Comparison of ENCODE assay signal across 9 mouse cellular contexts in genomic region chr17:44530000-44530399, GRCm38 (mm10).
DNase-seq lines count a peak whose midpoint lies in the region; ATAC-seq lines count a peak whose summit lies in the region.
"Had no signal": no experiment of that assay in that cellular context is flagged by ENCODE, and none has a peak within 500 bp of the region (broad histone marks: within the 10 kb centered on the region; RNA-seq: fewer than 3 reads in every experiment).

No protein-coding gene starts in this region.

- no peaks in the 10 kb centered on the region for H3K4me1 ChIP-seq in midbrain, embryonic 13.5 days (replicated peaks)

- 80% methylated on average over 6 of the region's 6 CpGs for WGBS in midbrain, embryonic 13.5 days

- H3K27me3 ChIP-seq in midbrain, embryonic 13.5 days: no peaks in the 10 kb centered on the region
- H3K27me3 ChIP-seq: lung, embryonic 15.5 days had no signal

- no peak overlapping the region for H3K9ac ChIP-seq in midbrain, embryonic 13.5 days (replicated peaks)
- H3K9ac ChIP-seq: lung, embryonic 15.5 days had no signal

- no peaks in the 10 kb centered on the region for H3K36me3 ChIP-seq in midbrain, embryonic 13.5 days
- H3K36me3 ChIP-seq: lung, embryonic 15.5 days had no signal

- no peak overlapping the region for H3K27ac ChIP-seq in midbrain, embryonic 13.5 days
- H3K27ac ChIP-seq: lung, embryonic 15.5 days had no signal

- H3K4me3 ChIP-seq in midbrain, embryonic 13.5 days (replicated peaks): no peak overlapping the region
- H3K4me3 ChIP-seq: lung, embryonic 15.5 days had no signal

- no peaks in the 10 kb centered on the region for H3K9me3 ChIP-seq in midbrain, embryonic 13.5 days
- H3K9me3 ChIP-seq: lung, embryonic 15.5 days had no signal

- DNase-seq in cerebellum, adult 8-10 months: peak; percentile 11
- DNase-seq in spleen, postnatal 10 days (ENCODE audit: low spot score in 2 of 2): peak; percentile 8 to 43
- no peak for DNase-seq in spleen, adult 12 weeks (ENCODE audit: low spot score)
- peak; percentile 7 to 54 for DNase-seq in kidney, postnatal 36 days
- DNase-seq in thymus, postnatal 4 days: peak; percentile 68
- no peak for DNase-seq in heart, postnatal 25 days (ENCODE audit: low spot score)

- H3K4me2 ChIP-seq in midbrain, embryonic 13.5 days (replicated peaks): no peak overlapping the region
- H3K4me2 ChIP-seq: lung, embryonic 15.5 days had no signal

- ATAC-seq in cerebellum, adult (ENCODE audit: insufficient number of reproducible peaks, low FRiP score, low TSS enrichment): no peak
- no peak for ATAC-seq in midbrain, embryonic 13.5 days

- intact Hi-C loops in heart, postnatal 25 days (cut with DNase I): no loop called here

Comparison
In these comparisons a context has a peak if more than half of its experiments do, and no peak if none do; other contexts are left out.
1. DNase-seq: peak in cerebellum, adult 8-10 months (single experiment), spleen, postnatal 10 days (2 of 2), kidney, postnatal 36 days (2 of 2) and thymus, postnatal 4 days (single experiment); none in spleen, adult 12 weeks (single experiment) and heart, postnatal 25 days (single experiment).